Mouse (Mus musculus): Measurements from ENCODE around the gene Msrb3. TPM values are rescaled to one million over a fixed set of nuclear protein-coding genes. Genes with fewer than 3 reads are reported as not detected.

Gene Msrb3
- total and polyA plus RNA-seq, 3 experiments, result not detected

- H3K27ac ChIP-seq (ENCODE audit: insufficient read depth, low read depth), result no peak overlapping the region
- in situ Hi-C loops (cut with MboI; ENCODE audit: low pct_ligation_motif_present, low pct_unique_long_range_greater_than_20kb, low sequenced_read_pairs) (no loop called here), dilution Hi-C loops (cut with MboI; ENCODE audit: extremely low pct_ligation_motif_present, extremely low pct_unique_long_range_greater_than_20kb, low sequenced_read_pairs) (no loop called here)
- H3K4me3 ChIP-seq (replicated peaks in 1 of 3; ENCODE audit: low read depth in 2 of 3, low read length in 2 of 3, poor library complexity in 1 of 3), result no peak overlapping the region
- TF ChIP-seq HCFC1 (IDR thresholded peaks at IDR 0.05; ENCODE audit: low read depth, low read length) (no peak), MXI1 (IDR thresholded peaks at IDR 0.05; ENCODE audit: low read depth, low read length) (no peak), USF1 (IDR thresholded peaks at IDR 0.05; ENCODE audit: low read depth, low read length) (no peak), GABPA (IDR thresholded peaks at IDR 0.05; ENCODE audit: insufficient replicate concordance, low read depth, low read length) (no peak), TCF12 (IDR thresholded peaks at IDR 0.05; ENCODE audit: low read depth, low read length) (no peak), POLR2AphosphoS2 (IDR thresholded peaks at IDR 0.05; ENCODE audit: low read depth, low read length) (no peak), POLR2A (IDR thresholded peaks at IDR 0.05; ENCODE audit: low read depth, low read length) (no peak), MAX (IDR thresholded peaks at IDR 0.05; ENCODE audit: low read length) (no peak), JUN (IDR thresholded peaks at IDR 0.05; ENCODE audit: insufficient read depth, low read depth, low read length) (no peak), MEF2A (IDR thresholded peaks at IDR 0.05; ENCODE audit: borderline replicate concordance, low read depth, low read length) (no peak), IRF4 (IDR thresholded peaks at IDR 0.05; ENCODE audit: low read depth, low read length) (no peak), KAT2A (IDR thresholded peaks at IDR 0.05; ENCODE audit: insufficient replicate concordance, low read length) (no peak), RAD21 (IDR thresholded peaks at IDR 0.05; ENCODE audit: low read depth, low read length) (no peak), ZC3H11A (IDR thresholded peaks at IDR 0.05; ENCODE audit: low read depth, low read length) (no peak), ZNF384 (IDR thresholded peaks at IDR 0.05; ENCODE audit: low read depth, low read length) (no peak), CHD1 (IDR thresholded peaks at IDR 0.05; ENCODE audit: low read depth, low read length) (no peak), NRF1 (IDR thresholded peaks at IDR 0.05; ENCODE audit: low read depth, low read length) (no peak), SMC3 (IDR thresholded peaks at IDR 0.05; ENCODE audit: low read depth, low read length) (no peak), E2F4 (IDR thresholded peaks at IDR 0.05; ENCODE audit: insufficient replicate concordance, low read depth, low read length) (no peak)
- no peaks in the 10 kb centered on the region for H3K27me3 ChIP-seq (replicated peaks)
- DNase-seq (ENCODE audit: extremely low read depth), result no peak
- H3K9me3 ChIP-seq (replicated peaks; ENCODE audit: low read length), result no peaks in the 10 kb centered on the region
- no peaks in the 10 kb centered on the region for H3K36me3 ChIP-seq (replicated peaks in 1 of 2; ENCODE audit: control insufficient read depth in 1 of 2, insufficient read depth in 1 of 2, low read length in 1 of 2)
- no peak overlapping the region for H3K9ac ChIP-seq (ENCODE audit: insufficient read depth, low read depth)
- no peak overlapping the region for H3K4me2 ChIP-seq (ENCODE audit: insufficient read depth, low read depth, poor library complexity, severe bottlenecking)
- peaks cover 0 to 6% of the 10 kb centered on the region in 2 experiments; a peak in 1 of 4 replicates for H3K4me1 ChIP-seq (ENCODE audit: control insufficient read depth in 1 of 2, insufficient read depth in 2 of 2)
- no peaks in the 10 kb centered on the region for H3K79me2 ChIP-seq (replicated peaks; ENCODE audit: control insufficient read depth, extremely low read depth, insufficient read depth, poor library complexity, severe bottlenecking)
Observed at GRCm38 (mm10) chr10:120914286-120914685, 15.4 kb upstream of the Msrb3 start.

- no peak overlapping the region for H3K4me3 ChIP-seq (replicated peaks in 1 of 3; ENCODE audit: low read depth in 2 of 3, low read length in 2 of 3, poor library complexity in 1 of 3)
- no peaks in the 10 kb centered on the region for H3K79me2 ChIP-seq (replicated peaks; ENCODE audit: control insufficient read depth, extremely low read depth, insufficient read depth, poor library complexity, severe bottlenecking)
- peak; percentile 14 for DNase-seq (ENCODE audit: extremely low read depth)
- H3K9ac ChIP-seq (ENCODE audit: insufficient read depth, low read depth), result no peak overlapping the region
- H3K4me2 ChIP-seq (ENCODE audit: insufficient read depth, low read depth, poor library complexity, severe bottlenecking), result no peak overlapping the region
- H3K4me1 ChIP-seq (ENCODE audit: control insufficient read depth in 1 of 2, insufficient read depth in 2 of 2), result peaks cover 0 to 6% of the 10 kb centered on the region in 2 experiments; a peak in 1 of 4 replicates
- H3K36me3 ChIP-seq (replicated peaks in 1 of 2; ENCODE audit: control insufficient read depth in 1 of 2, insufficient read depth in 1 of 2, low read length in 1 of 2), result no peaks in the 10 kb centered on the region
- no peak overlapping the region for H3K27ac ChIP-seq (ENCODE audit: insufficient read depth, low read depth)
- no peaks in the 10 kb centered on the region for H3K9me3 ChIP-seq (replicated peaks; ENCODE audit: low read length)
- no peaks in the 10 kb centered on the region for H3K27me3 ChIP-seq (replicated peaks)
- TF ChIP-seq ZMIZ1 (IDR thresholded peaks at IDR 0.05; ENCODE audit: low read depth, low read length), result no peak
- no peak for TF ChIP-seq UBTF (IDR thresholded peaks at IDR 0.05; ENCODE audit: low read depth, low read length)
- no peak for TF ChIP-seq JUND (conservative IDR thresholded peaks at IDR 0.05; ENCODE audit: low read depth, low read length)
- no peak for TF ChIP-seq CHD2 (IDR thresholded peaks at IDR 0.05; ENCODE audit: low read length)
- no peak for TF ChIP-seq RCOR1 (conservative IDR thresholded peaks at IDR 0.05; ENCODE audit: low read depth, low read length)
- no peak for TF ChIP-seq POLR2A (IDR thresholded peaks at IDR 0.05; ENCODE audit: low read depth, low read length)
- no peak for TF ChIP-seq TBP (conservative IDR thresholded peaks at IDR 0.05; ENCODE audit: low read depth, low read length)
- no peak for TF ChIP-seq JUN (IDR thresholded peaks at IDR 0.05; ENCODE audit: insufficient read depth, low read depth, low read length)
- TF ChIP-seq POLR2AphosphoS2 (IDR thresholded peaks at IDR 0.05; ENCODE audit: low read depth, low read length), result no peak
- TF ChIP-seq PAX5 (IDR thresholded peaks at IDR 0.05; ENCODE audit: low read length), result no peak
- no peak for TF ChIP-seq HCFC1 (IDR thresholded peaks at IDR 0.05; ENCODE audit: low read depth, low read length)
- no peak for TF ChIP-seq CTCF (conservative IDR thresholded peaks at IDR 0.05 in 1 of 2, IDR thresholded peaks at IDR 0.05 in 1 of 2; ENCODE audit: low read depth in 2 of 2, low read length in 2 of 2)
- TF ChIP-seq CHD1 (IDR thresholded peaks at IDR 0.05; ENCODE audit: low read depth, low read length), result no peak
- TF ChIP-seq USF2 (conservative IDR thresholded peaks at IDR 0.05; ENCODE audit: low read depth, low read length), result no peak
- no peak for TF ChIP-seq SIN3A (IDR thresholded peaks at IDR 0.05; ENCODE audit: low read length)
- in situ Hi-C loops (cut with MboI; ENCODE audit: low pct_ligation_motif_present, low pct_unique_long_range_greater_than_20kb, low sequenced_read_pairs) (no loop called here), dilution Hi-C loops (cut with MboI; ENCODE audit: extremely low pct_ligation_motif_present, extremely low pct_unique_long_range_greater_than_20kb, low sequenced_read_pairs) (no loop called here)
Observed at GRCm38 (mm10) chr10:120913796-120914195, 14.9 kb upstream of the Msrb3 start.
